Mouse (Mus musculus) heart, embryonic 13.5 days (tissue): ENCODE measurements around the gene Wdr25. TPM values are rescaled to one million over a fixed set of nuclear protein-coding genes. Genes with fewer than 3 reads are reported as not detected.
"Not testable (repeated sequence)": the region's sequence is repeated elsewhere in the genome, so short reads cannot be mapped to it uniquely, and the experiment has no call there.

Experiments used
- ATAC-seq: fragments of 200-750 bp; cut with Nextera tagmentation; 2 replicates; pipeline ENCODE4 v1.8.0; 2017; ENCODE audit warnings: moderate TSS enrichment; ENCODE audit not compliant: insufficient number of reproducible peaks, low FRiP score, low TSS enrichment; ENCODE audit errors: extremely low read depth
- H3K27ac ChIP-seq: fragments of 300-500 bp; sonication (generic); replicated peaks from 2 replicates; pipeline ENCODE4 v1.5.1; 2015; ENCODE audit warnings: moderate library complexity, mild to moderate bottlenecking, inconsistent platforms
- H3K27me3 ChIP-seq: fragments of 300-500 bp; sonication (generic); replicated peaks from 2 replicates; pipeline ENCODE4 v1.6.1; 2015; ENCODE audit warnings: mild to moderate bottlenecking, inconsistent platforms
- H3K36me3 ChIP-seq: fragments of 300-500 bp; sonication (generic); 2 replicates; pipeline ENCODE4 v1.6.1; 2015; ENCODE audit warnings: mild to moderate bottlenecking, inconsistent platforms
- H3K4me1 ChIP-seq: fragments of 300-500 bp; sonication (generic); 2 replicates; pipeline ENCODE4 v1.6.1; 2015; ENCODE audit warnings: inconsistent platforms
- H3K4me2 ChIP-seq: fragments of 300-500 bp; sonication (generic); 2 replicates; pipeline ENCODE4 v1.6.1; 2015; ENCODE audit warnings: inconsistent platforms, mild to moderate bottlenecking, moderate library complexity
- H3K4me3 ChIP-seq: fragments of 300-500 bp; sonication (generic); 2 replicates; pipeline ENCODE4 v1.5.1; 2015; ENCODE audit warnings: moderate library complexity, mild to moderate bottlenecking, inconsistent platforms
- H3K9ac ChIP-seq: fragments of 300-500 bp; sonication (generic); 2 replicates; pipeline ENCODE4 v1.6.1; 2015; ENCODE audit warnings: inconsistent platforms, mild to moderate bottlenecking, moderate library complexity
- H3K9me3 ChIP-seq: fragments of 300-500 bp; sonication (generic); 2 replicates; pipeline ENCODE4 v1.6.1; 2016; ENCODE audit warnings: inconsistent platforms
- WGBS: fragments of 180-500 bp; shearing (Covaris S2); methylation state at CpG from one replicate; pipeline ENCODE4 v1.1.7; 2015; ENCODE audit warnings: mixed read lengths; 5-methylcytosine and 5-hydroxymethylcytosine counted together
- polyA plus RNA-seq: library from polyadenylated mRNA; unstranded; fragments of >200 nt; fragmentation: Nextera tagmentation; extraction: Ambion mirVana; gene quantifications from 2 replicates; pipeline ENCODE4 v1.2.1, GENCODE M21; 2015

The Wdr25 gene
- polyA plus RNA-seq = 4.2 and 6.3 TPM in 2 replicates

- Histone ChIP-seq H3K27ac (peak within 1 kb of the TSS; percentile 53; the same call in 1 of the 2 replicates), H3K9me3 (no peaks in the 10 kb centered on the region), H3K27me3 (no peaks in the 10 kb centered on the region), H3K9ac (peak within 1 kb of the TSS; percentile 90), H3K4me2 (peak within 1 kb of the TSS; percentile 97), H3K36me3 (peaks cover 13% of the 10 kb centered on the region), H3K4me3 (peak within 1 kb of the TSS; percentile 93), H3K4me1 (peaks cover 21% of the 10 kb centered on the region)
- ATAC-seq = no peak
- WGBS = 18% methylated on average over 12 of the region's 12 CpGs
These were observed at the start of gene Wdr25 for GRCm38 (mm10) chr12:108892989-108893714. Gene Wdr25 (plus strand): TSS chr12:108893631.

GRCm38 (mm10) chr12:108848033-108848432, 45.4 kb upstream of the Wdr25 start:
- not testable (repeated sequence) for H3K9me3 ChIP-seq, H3K4me2 ChIP-seq, H3K4me1 ChIP-seq, H3K4me3 ChIP-seq, H3K27ac ChIP-seq, H3K27me3 ChIP-seq, ATAC-seq, H3K9ac ChIP-seq
- peaks cover 42% of the 10 kb centered on the region for H3K36me3 ChIP-seq
- 88% methylated on average over 3 of the region's 3 CpGs for WGBS

DNA sequence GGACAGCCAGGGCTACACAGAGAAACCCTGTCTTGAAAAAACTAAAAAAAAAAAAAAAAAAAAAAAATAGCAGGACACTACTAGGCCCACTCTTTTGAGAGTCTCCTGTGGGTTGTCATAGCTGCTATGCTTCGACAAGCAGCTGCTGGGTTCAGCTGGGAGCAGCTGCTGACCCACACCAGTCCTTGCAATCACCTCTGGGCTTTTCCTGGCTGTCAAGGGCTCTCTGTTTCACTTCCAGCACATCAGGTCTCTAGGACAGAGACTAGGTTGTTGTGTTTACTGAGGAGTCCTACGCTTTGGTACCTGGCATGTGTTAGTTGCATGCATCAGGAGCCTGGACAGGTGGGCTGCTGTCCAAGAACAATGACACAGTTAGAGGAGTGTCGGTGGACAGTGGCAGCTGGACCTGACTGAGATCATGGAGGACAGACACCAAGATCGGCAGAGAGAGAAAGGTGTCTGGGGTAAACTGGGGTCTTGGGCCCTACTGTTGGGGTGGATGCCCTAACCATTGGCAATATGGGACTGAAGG, 43.9 kb upstream of the Wdr25 start:
- Histone ChIP-seq H3K9me3 (no peaks in the 10 kb centered on the region), H3K4me3 (no peak overlapping the region), H3K27ac (no peak overlapping the region), H3K27me3 (no peaks in the 10 kb centered on the region), H3K36me3 (peaks cover 29% of the 10 kb centered on the region), H3K9ac (no peak overlapping the region), H3K4me2 (no peak overlapping the region), H3K4me1 (no peaks in the 10 kb centered on the region)
- 81% methylated on average over 4 of the region's 4 CpGs for WGBS
- no peak for ATAC-seq

- no peak overlapping the region for H3K4me2 ChIP-seq
- no peaks in the 10 kb centered on the region for H3K9me3 ChIP-seq
- WGBS = 65% methylated on average over 8 of the region's 8 CpGs
- no peak overlapping the region for H3K9ac ChIP-seq
- no peaks in the 10 kb centered on the region for H3K4me1 ChIP-seq
- no peak for ATAC-seq
- no peak overlapping the region for H3K27ac ChIP-seq
- no peaks in the 10 kb centered on the region for H3K27me3 ChIP-seq
- H3K4me3 ChIP-seq = no peak overlapping the region
- peaks cover 23% of the 10 kb centered on the region for H3K36me3 ChIP-seq
These were observed 43.3 kb upstream of the Wdr25 start for GRCm38 (mm10) chr12:108850129-108850528.

DNA sequence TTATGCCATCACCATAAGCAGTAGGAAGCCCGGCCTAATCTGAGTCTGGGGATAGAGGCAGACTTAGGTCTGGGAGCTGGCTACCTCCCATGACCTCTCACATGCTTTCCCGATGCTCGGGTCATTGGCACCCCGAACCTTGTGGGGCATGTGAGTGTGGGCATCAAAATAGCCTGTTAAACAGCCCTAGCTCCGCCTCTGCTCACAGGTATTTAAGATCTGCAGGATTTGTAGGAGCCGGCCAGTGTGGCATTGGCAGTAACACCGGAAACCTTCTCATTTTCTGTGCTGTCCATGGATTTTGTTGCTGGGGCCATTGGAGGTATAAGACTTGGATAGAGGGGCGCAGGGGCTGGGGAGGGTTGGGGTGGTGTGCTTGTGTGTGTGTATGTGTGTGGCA, 42.5 kb upstream of the Wdr25 start:
- H3K4me3 ChIP-seq = no peak overlapping the region
- H3K36me3 ChIP-seq = peaks cover 16% of the 10 kb centered on the region
- WGBS = 84% methylated on average over 8 of the region's 8 CpGs
- H3K9me3 ChIP-seq = no peaks in the 10 kb centered on the region
- H3K27ac ChIP-seq = no peak overlapping the region
- H3K9ac ChIP-seq = no peak overlapping the region
- no peaks in the 10 kb centered on the region for H3K27me3 ChIP-seq
- no peaks in the 10 kb centered on the region for H3K4me1 ChIP-seq
- ATAC-seq = no peak
- H3K4me2 ChIP-seq = no peak overlapping the region

DNA sequence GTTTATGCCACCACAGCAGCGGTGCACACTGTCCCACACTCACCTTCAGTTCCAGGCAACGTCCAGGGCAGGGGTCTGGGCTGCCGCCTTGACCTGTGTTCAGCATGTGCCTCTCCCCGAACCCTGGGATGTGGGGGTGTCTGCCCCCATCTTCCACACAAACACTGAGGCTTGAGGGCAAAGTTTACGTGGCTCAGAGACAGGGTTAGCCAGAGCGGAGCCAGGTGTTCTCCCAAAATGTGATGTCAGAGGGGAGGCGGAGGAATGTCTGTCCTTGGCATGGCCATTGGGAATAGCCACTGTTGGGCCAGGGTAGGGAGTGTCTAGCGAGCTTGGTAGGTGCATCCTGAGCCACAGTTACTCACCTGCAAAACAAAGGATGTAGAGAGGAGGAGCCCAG, 40.6 kb upstream of the Wdr25 start:
- H3K9ac ChIP-seq = no peak overlapping the region
- no peak overlapping the region for H3K4me2 ChIP-seq
- H3K4me1 ChIP-seq = no peaks in the 10 kb centered on the region
- no peaks in the 10 kb centered on the region for H3K9me3 ChIP-seq
- no peak overlapping the region for H3K4me3 ChIP-seq
- 86% methylated on average over 8 of the region's 8 CpGs for WGBS
- ATAC-seq = no peak
- H3K27me3 ChIP-seq = no peaks in the 10 kb centered on the region
- H3K36me3 ChIP-seq = peaks cover 3% of the 10 kb centered on the region; the same call in 1 of the 2 replicates
- H3K27ac ChIP-seq = no peak overlapping the region

DNA sequence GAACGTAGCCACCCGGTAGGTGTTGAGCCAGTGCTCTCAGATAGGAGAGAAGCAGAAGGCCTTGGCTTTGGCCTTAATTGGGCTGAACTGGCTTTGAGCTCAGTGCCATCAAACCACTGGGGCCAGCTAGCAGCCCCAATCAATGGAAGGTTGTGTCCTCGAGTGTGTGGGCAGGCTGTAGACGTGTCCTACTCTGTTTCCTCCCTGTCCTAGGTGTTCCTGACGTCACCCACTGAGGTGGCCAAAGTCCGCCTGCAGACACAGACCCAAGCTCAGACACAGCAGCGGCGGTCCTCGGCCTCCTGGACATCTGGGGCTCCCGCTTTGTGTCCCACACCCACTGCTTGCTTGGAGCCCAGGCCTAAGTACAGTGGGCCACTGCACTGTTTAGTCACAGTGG, 38.4 kb upstream of the Wdr25 start:
- Histone ChIP-seq H3K4me1 (no peaks in the 10 kb centered on the region), H3K9ac (no peak overlapping the region), H3K4me2 (no peak overlapping the region), H3K27me3 (no peaks in the 10 kb centered on the region), H3K36me3 (peaks cover 9% of the 10 kb centered on the region), H3K9me3 (no peaks in the 10 kb centered on the region), H3K27ac (no peak overlapping the region), H3K4me3 (no peak overlapping the region)
- 80% methylated on average over 10 of the region's 10 CpGs for WGBS
- ATAC-seq = no peak

- ATAC-seq = no peak
- no peaks in the 10 kb centered on the region for H3K4me1 ChIP-seq
- H3K4me3 ChIP-seq = no peak overlapping the region
- H3K4me2 ChIP-seq = no peak overlapping the region
- WGBS = 81% methylated on average over 8 of the region's 8 CpGs
- H3K27ac ChIP-seq = no peak overlapping the region
- H3K9ac ChIP-seq = no peak overlapping the region
- peaks cover 20% of the 10 kb centered on the region for H3K36me3 ChIP-seq
- H3K27me3 ChIP-seq = no peaks in the 10 kb centered on the region
- no peaks in the 10 kb centered on the region for H3K9me3 ChIP-seq
These were observed 37.2 kb upstream of the Wdr25 start for GRCm38 (mm10) chr12:108856186-108856585.

DNA sequence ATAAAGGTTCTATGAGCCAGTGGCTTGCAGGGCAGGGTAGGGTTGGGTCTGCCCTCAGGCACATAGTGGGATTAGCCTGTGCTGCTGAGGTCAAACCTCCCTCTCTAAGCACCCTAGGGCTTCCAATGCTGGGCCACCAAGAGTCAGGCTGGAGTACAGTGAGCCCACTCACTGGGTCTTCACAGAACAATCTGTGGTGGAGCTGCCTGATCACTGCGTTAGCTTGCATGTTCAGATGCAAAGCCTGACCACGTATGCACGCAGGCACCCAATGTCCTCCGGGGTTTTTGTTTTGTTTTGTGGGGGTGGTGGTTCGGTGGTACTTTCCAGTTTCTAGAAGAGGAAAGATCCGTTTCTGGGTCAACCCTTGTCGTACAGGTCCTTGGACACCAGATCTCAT, 36.3 kb upstream of the Wdr25 start:
- H3K4me2 ChIP-seq = no peak overlapping the region
- H3K9me3 ChIP-seq = no peaks in the 10 kb centered on the region
- H3K9ac ChIP-seq = no peak overlapping the region
- no peaks in the 10 kb centered on the region for H3K27me3 ChIP-seq
- H3K4me1 ChIP-seq = no peaks in the 10 kb centered on the region
- H3K4me3 ChIP-seq = no peak overlapping the region
- H3K27ac ChIP-seq = no peak overlapping the region
- WGBS = 81% methylated on average over 7 of the region's 7 CpGs
- no peak for ATAC-seq
- H3K36me3 ChIP-seq = peaks cover 29% of the 10 kb centered on the region

DNA sequence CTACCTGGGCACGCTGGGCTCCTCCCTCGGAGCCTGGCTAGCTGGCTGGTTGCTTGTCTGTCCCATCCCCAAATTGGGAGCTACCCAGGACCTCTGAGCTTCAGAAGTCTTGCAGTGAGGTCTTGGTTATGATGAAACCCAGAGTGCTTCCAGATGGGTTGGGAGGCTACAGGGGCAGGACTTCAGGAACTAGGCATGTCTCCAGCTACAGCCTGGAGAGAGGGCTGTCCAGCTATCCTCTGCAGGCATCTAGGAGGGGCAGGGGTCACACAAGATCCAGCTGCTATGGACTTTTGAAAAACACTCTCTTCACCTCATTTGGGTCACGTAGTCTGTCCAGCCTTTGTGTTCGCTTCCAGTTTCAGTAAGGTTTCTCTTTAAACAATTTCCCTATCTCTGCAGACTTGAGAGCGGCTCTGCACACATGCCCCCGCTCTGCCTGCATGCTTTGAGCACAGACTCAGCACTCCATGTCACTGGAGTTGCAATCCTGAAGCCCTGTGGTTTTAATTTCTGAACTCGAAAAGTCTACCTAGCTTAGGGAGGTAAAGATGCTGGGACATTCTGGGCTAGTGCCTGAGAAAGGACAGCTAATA, 35.7 kb upstream of the Wdr25 start:
- Histone ChIP-seq H3K9ac (no peak overlapping the region), H3K27ac (no peak overlapping the region), H3K36me3 (peaks cover 35% of the 10 kb centered on the region), H3K27me3 (no peaks in the 10 kb centered on the region), H3K4me1 (no peaks in the 10 kb centered on the region), H3K9me3 (no peaks in the 10 kb centered on the region), H3K4me3 (no peak overlapping the region), H3K4me2 (no peak overlapping the region)
- 81% methylated on average over 7 of the region's 7 CpGs for WGBS
- no peak for ATAC-seq

GRCm38 (mm10) chr12:108858486-108858885, 34.9 kb upstream of the Wdr25 start:
- H3K9me3 ChIP-seq = no peaks in the 10 kb centered on the region
- H3K27ac ChIP-seq = no peak overlapping the region
- WGBS = 81% methylated on average over 5 of the region's 5 CpGs
- H3K4me3 ChIP-seq = no peak overlapping the region
- H3K4me2 ChIP-seq = no peak overlapping the region
- no peaks in the 10 kb centered on the region for H3K27me3 ChIP-seq
- H3K9ac ChIP-seq = no peak overlapping the region
- no peak for ATAC-seq
- H3K36me3 ChIP-seq = peaks cover 43% of the 10 kb centered on the region
- no peaks in the 10 kb centered on the region for H3K4me1 ChIP-seq
